Mouse (Mus musculus) cerebellum, adult 9-10 months (tissue): ENCODE measurements around the gene Prkd3.

Source experiments
- DNase-seq: peaks from one replicate; pipeline ENCODE4 v3.0.0; 2022

Gene Prkd3

GRCm38 (mm10) chr17:78999189-78999588 lies 21.4 kb downstream of the Prkd3 start:
- no peak for DNase-seq

- DNase-seq = no peak
Measured at GRCm38 (mm10) chr17:78998130-78998529, 22.5 kb downstream of the Prkd3 start.

GRCm38 (mm10) chr17:78994931-78995820 lies 25.4 kb downstream of the Prkd3 start:
- DNase-seq = no peak

- DNase-seq = no peak
Measured at GRCm38 (mm10) chr17:78994382-78994781, 26.2 kb downstream of the Prkd3 start.

GRCm38 (mm10) chr17:78993670-78994069 lies 26.9 kb downstream of the Prkd3 start:
- peak; percentile 19 for DNase-seq

- DNase-seq = no peak
Measured at GRCm38 (mm10) chr17:78992303-78993027, 28.2 kb downstream of the Prkd3 start.

GRCm38 (mm10) chr17:78991549-78991948 lies 29.1 kb downstream of the Prkd3 start:
- no peak for DNase-seq

GRCm38 (mm10) chr17:78989015-78989414 lies 31.6 kb downstream of the Prkd3 start:
- DNase-seq = no peak

- no peak for DNase-seq
Measured at GRCm38 (mm10) chr17:78983736-78984135, 36.9 kb downstream of the Prkd3 start.

GRCm38 (mm10) chr17:78983166-78983565 lies 37.5 kb downstream of the Prkd3 start:
- DNase-seq = no peak

- DNase-seq = no peak
Measured at GRCm38 (mm10) chr17:78968500-78968899, 52.1 kb downstream of the Prkd3 start.

- DNase-seq = no peak
Measured at GRCm38 (mm10) chr17:78966092-78966883, 54.3 kb downstream of the Prkd3 start.

- no peak for DNase-seq
Measured at GRCm38 (mm10) chr17:78964387-78964786, 56.2 kb downstream of the Prkd3 start.

GRCm38 (mm10) chr17:78959473-78959872 lies 61.1 kb downstream of the Prkd3 start:
- no peak for DNase-seq

- DNase-seq = no peak
Measured at GRCm38 (mm10) chr17:78953240-78953639, 67.4 kb downstream of the Prkd3 start.

GRCm38 (mm10) chr17:78952070-78952469 lies 68.5 kb downstream of the Prkd3 start:
- DNase-seq = no peak

- DNase-seq = no peak
Measured at GRCm38 (mm10) chr17:78951225-78951624, 69.4 kb downstream of the Prkd3 start.

- DNase-seq = no peak
Measured at GRCm38 (mm10) chr17:78942579-78942978, 78.0 kb downstream of the Prkd3 start.

GRCm38 (mm10) chr17:78938927-78939326 lies 81.7 kb downstream of the Prkd3 start:
- no peak for DNase-seq

- DNase-seq = no peak
Measured at GRCm38 (mm10) chr17:78937229-78937853, 83.3 kb downstream of the Prkd3 start.

GRCm38 (mm10) chr17:78936466-78937228 lies 84.0 kb downstream of the Prkd3 start, which contains the start of the genes Cebpz and Ndufaf7:
TSS of gene Cebpz (minus strand) at chr17:78937066.
TSS of gene Ndufaf7 (plus strand) at chr17:78937136.
- DNase-seq = peak; percentile 99

GRCm38 (mm10) chr17:78935857-78936256 lies 84.8 kb downstream of the Prkd3 start:
- DNase-seq = no peak
